Mouse (Mus musculus) ovary, postnatal 36 days (tissue): Measurements from ENCODE around the gene Scel.

Source experiments
- DNase-seq: peaks from one replicate; pipeline ENCODE4 v3.0.0; 2022; ENCODE audit warnings: low spot score, mixed read lengths

The Scel gene

DNA sequence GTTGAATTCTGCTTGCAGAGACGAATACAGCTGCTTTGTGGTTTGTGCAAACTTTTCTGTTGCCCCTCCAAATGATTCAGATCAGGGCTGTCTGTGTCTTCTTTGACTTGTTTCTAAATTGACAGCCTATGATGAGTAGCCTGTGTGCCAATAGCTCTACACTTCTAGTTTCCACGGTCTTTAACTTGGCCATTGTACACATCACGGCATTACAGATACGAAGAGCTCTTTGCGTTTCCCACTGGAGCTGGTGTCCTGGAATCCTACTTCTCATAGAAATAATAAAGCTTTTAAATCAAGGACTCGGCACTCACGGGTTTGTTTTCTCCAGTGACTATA, 300 bp downstream of the Scel start:
- no peak for DNase-seq

DNA sequence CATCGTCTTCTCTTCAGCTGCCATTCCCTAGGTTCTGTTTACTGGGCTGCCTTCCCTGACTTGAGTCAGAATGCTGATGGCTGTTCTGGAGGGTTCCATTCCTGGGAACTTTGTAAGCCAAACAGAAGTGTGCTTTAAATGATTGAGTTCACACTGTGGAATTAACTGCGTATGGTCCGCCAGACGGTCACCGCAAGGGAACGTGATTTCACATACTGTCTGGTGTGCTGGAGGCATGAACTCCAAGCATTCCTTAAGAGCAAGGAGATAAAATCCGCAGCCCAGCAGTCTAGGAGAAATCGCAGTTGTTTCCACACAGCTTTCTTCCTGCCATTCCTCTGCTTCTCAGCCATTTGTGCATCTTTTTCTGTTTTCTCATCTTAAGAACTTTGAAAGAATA, 2.3 kb downstream of the Scel start:
- DNase-seq, result no peak

DNA sequence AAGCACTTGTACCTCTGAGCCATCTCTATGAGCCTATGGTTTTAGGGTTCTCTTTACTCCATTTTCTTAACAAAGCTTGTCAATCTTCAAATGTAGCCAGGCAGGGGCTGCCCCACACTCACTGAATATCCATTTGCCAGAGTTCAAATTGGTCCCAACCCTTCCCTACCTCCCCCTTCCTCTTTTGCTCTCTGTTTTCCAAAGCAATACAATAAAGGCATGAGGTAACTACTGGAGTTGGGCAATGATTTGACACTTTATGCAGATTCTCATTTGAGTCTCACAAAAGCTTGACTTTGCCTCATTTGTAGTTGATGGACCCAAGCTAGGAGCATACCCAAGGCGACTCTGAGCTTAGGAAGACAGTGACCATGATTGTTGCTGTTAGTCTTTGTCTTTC, 13.1 kb downstream of the Scel start:
- no peak for DNase-seq

DNA sequence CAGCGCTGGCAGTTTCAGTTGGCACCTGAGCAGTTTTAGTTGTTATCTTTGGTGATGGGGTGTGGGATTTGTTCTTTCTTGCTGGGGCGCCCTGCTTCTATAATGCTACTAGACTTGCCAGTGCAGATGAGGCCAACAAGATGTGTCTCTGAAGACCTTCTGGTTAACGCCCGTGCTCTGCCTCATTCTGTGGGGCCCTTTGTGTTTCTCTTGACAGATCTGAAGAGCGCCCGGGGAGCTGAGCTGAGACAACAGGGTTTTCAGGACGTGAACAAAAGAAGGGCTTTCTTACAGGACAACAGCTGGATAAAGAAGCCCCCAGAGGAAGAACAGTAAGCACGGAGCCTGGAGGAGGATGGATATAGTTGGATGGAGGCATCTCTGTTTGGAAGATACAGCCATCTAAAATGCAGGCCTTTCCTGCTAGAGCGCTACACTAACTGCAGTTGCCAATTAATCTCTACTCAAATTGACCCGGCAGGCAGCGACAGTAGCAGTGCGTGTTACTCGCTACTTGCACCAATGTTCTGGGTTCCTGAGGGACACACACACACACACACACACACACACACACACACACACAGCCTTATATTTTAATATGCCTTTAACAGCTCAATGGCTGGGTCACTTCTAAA, 16.7 kb downstream of the Scel start:
- DNase-seq, result no peak

GRCm38 (mm10) chr14:103531722-103532341, 18.7 kb downstream of the Scel start:
- no peak for DNase-seq

DNA sequence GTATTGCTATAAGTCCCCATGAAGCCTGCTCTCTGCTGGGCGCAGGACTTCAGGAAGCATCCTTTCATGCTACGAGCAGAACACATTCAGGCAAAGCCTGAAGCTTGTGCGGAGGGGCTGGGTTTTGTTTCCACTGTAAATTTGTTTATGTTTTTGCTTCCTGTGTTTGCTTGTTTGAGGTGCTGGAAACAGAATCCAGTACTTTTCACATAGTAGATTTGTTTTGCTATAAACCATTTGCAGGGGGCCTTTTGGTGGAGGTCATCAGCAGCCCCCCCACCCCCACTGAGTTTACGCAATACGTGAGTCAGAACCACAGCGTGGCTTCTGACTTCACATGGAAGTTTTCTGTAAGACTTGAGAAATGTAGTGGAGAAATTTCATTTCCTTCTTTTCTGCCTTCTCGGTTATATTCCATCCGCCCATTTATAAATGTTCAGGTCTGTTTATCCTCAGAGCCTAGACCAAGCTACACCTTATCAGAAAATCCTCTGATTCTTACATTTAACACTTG, 22.4 kb downstream of the Scel start:
- DNase-seq, result no peak

DNA sequence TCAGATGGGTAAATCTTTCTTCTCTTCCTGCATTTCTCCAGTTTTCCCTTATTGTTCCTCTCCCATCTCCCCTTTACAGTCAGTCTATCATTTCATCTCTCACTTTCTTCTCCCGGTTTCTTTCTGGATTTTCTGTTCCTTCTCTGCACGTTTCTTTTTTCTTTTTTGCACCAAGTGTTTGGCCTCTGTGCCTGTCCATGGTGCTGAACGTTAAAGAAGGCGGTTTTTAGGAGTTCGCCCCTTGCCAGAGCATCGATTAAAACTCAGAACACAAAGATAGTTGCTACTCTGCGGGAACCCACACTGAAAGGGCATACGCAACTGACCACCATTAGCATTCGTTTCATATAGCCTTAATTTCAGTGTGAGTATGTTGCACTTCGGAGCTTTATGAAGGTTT, 23.2 kb downstream of the Scel start:
- no peak for DNase-seq

- DNase-seq, result peak; percentile 12
Measured at GRCm38 (mm10) chr14:103537355-103538056, 24.4 kb downstream of the Scel start.

GRCm38 (mm10) chr14:103539796-103540195, 26.7 kb downstream of the Scel start:
- no peak for DNase-seq

DNA sequence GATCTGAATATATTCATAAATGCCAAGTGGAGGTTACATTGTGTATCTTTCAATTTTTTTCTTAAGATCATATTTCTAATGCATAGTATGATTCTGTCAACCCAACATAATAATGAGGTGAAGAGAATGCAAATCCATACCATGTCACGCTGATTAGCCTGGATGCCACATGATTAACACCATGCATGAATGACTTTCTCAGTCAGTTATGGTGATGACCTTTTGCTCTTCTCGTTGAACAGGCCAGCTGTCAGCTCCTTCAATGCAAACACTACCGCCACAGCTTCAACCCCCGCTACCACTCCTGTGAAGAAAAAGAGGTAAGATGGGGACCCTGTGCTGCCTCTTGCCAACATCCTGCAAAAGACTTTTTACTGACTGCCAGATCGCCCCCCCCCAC, 28.5 kb downstream of the Scel start:
- no peak for DNase-seq

- DNase-seq, result no peak
Measured at GRCm38 (mm10) chr14:103543304-103544079, 30.4 kb downstream of the Scel start.

- no peak for DNase-seq
Measured at GRCm38 (mm10) chr14:103545734-103546133, 32.6 kb downstream of the Scel start.

DNA sequence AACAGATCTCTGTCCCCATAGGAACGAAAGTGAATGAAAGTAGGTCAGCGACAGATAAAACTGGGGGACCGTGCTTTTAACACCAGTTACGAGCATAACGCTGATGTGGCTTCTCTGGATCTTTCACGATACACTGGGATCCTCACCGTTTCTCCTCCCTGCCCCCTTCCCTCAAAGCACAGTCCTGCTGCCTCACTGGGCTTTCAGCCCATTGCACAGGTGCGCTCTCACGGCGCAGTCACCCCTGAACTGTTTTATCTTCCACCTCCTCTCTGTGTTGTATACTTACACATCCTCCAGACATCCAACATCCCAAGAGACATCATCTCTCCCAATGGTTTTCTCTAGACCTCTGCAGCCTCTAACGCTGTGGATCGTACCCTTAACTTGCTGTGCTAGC, 33.1 kb downstream of the Scel start:
- no peak for DNase-seq

DNA sequence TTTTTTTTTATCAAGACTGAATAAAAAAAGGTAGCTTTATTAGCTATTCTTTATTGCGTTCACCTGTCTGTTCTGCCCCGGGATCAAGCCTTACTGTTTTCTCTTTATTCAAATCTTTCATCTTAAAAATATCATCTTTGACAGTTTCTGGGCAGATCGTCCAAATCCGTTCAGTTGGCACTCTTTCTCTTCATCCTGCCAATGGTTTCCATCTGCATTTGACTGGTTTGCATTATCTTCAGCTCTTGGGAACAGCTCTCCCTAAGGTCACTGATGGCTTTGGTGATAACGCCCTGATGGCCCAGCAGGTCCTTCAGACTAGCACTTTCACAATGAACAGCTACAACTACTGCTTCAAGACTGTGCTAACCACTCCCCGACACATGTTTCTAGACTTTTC, 35.1 kb downstream of the Scel start:
- no peak for DNase-seq

GRCm38 (mm10) chr14:103550480-103550879, 37.3 kb downstream of the Scel start:
- peak; percentile 68 for DNase-seq

- no peak for DNase-seq
Measured at GRCm38 (mm10) chr14:103550921-103551320, 37.8 kb downstream of the Scel start.

DNA sequence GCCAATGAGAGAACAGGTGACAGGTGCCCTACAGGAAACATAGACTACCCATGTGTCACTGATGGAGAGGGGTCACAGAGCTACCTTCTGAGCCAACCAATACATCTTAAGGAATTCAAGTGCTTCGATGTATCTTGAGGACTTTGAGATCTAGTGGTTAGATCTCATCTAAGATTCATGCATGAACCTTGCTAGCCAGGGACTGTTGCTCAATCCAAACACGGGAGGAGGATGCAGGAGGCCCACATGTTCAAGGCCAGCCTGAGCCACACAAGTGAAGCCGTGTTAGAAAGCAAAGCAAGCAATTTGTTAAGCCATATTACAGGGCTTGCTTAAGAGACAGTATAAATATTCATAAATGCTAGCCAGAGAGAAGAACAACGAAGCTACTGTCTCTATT, 38.8 kb downstream of the Scel start:
- no peak for DNase-seq

DNA sequence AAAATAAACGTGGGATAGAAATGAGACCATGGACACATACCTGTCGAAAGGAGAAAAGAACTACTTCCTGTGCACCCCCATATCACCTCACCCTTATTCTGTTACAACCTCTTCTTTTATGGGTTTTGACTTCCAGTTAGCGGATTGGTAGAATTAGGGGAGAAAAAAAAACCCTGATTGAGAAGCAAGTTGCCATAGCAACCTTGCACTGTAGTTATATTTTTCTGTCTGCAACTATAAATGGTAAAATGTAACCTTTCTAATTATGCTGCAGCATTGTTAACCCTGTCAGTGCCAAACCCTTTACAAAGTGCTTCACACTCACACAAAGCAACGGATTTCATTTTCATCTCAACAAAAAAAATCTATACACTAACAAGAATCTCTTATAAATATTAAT, 39.2 kb downstream of the Scel start:
- no peak for DNase-seq

DNA sequence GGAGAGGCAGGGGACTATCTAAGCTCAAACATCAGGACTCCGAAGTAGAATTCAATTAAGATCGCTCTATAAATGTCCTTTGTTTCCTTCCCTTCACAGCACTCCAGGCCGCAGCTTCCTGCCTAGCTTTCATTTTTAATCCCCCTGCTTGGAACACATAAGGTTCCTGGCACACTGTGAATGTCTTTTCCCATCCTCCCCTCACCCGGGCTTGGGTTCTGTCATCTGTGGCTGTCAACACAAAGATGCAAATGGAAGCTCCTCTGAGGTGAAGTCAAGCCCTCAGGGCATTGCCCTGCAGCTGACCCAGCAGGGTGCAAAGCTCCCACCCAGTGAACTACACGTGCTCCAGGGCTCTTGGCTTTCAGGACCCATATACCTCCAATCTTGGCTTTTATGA, 43.5 kb downstream of the Scel start:
- DNase-seq, result no peak

GRCm38 (mm10) chr14:103561383-103562096, 48.4 kb downstream of the Scel start:
- no peak for DNase-seq

DNA sequence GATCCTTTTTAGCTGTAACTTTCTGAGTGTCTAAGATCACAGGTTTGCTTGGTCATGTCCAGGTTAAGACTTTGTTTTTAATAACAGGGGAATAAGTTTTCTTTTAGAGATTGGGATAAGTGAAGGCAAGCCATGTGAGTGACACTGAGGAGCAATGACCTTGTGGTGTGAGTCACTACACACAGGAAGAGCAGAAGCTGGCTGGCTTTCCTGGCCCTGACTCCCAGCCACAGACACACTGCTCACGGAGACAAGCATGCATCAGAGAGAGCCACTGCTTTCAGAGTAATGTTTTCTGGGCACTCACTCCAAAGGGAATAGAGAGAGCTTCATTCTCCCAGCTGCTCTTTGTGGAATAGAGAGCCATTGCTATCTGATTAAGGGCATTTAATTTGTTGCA, 54.8 kb downstream of the Scel start:
- no peak for DNase-seq

GRCm38 (mm10) chr14:103568433-103568832, 55.3 kb downstream of the Scel start:
- DNase-seq, result no peak
